Mouse (Mus musculus) gastrocnemius, postnatal 10 days (tissue): ENCODE data around the gene Htr1f. TPM values are rescaled to one million over a fixed set of nuclear protein-coding genes. Genes with fewer than 3 reads are reported as not detected.

Experiments
- microRNA-seq, 2 experiments: library from miRNA; unstranded; fragments of <30 nt; microRNA quantifications; one replicate each; pipeline ENCODE4 v1.2.0; 2021
- total RNA-seq, 2 experiments: library from RNA; stranded (reverse); gene quantifications; 2 replicates each; pipeline ENCODE4 v1.2.3; 2021

Gene Htr1f
- total RNA-seq, 2 experiments from 2014 or later = not detected

Small RNA genes within 50 kb of the gene (microRNA-seq; reads per million reads assigned to microRNA genes)
- 0 reads per million in 2 experiments for gene Gm23374
